Mouse (Mus musculus): ENCODE measurements around the gene Fau. TPM values are rescaled to one million over a fixed set of nuclear protein-coding genes. Genes with fewer than 3 reads are reported as not detected.

The Fau gene
- 2,245 and 2,287 TPM in 2 replicates for polyA plus RNA-seq (2012; rRNA removed)

GRCm38 (mm10) chr19:6057313-6058096 is at the start of gene Fau, which contains the start of gene Mrpl49:
Gene Fau (plus strand): TSS chr19:6057844.
Gene Mrpl49 (minus strand): TSS chr19:6057785.

GRCm38 (mm10) chr19:6015511-6016315 is 41.9 kb upstream of the Fau start, which contains the start of gene Capn1:
Gene Capn1 (minus strand): TSS chr19:6015897.

GRCm38 (mm10) chr19:6046294-6047153 is 11.1 kb upstream of the Fau start, which contains the start of gene Syvn1:
Gene Syvn1 (plus strand): TSS chr19:6046576.

GRCm38 (mm10) chr19:6061021-6061533 is 3.4 kb downstream of the Fau start, which contains the start of gene Znhit2:
Gene Znhit2 (plus strand): TSS chr19:6061192.

GRCm38 (mm10) chr19:6067724-6068415 is 10.2 kb downstream of the Fau start, which contains the start of gene Tm7sf2:
Gene Tm7sf2 (minus strand): TSS chr19:6068373.

GRCm38 (mm10) chr19:6076564-6077393 is 19.1 kb downstream of the Fau start, which contains the start of gene Vps51:
Gene Vps51 (minus strand): TSS chr19:6077231.

GRCm38 (mm10) chr19:6079983-6080480 is 22.4 kb downstream of the Fau start, which contains the start of gene Tmem262:
Gene Tmem262 (plus strand): TSS chr19:6080033.

GRCm38 (mm10) chr19:6082156-6082555 is 24.5 kb downstream of the Fau start, which contains the start of gene Gm28374:
Gene Gm28374 (minus strand): TSS chr19:6082256.

GRCm38 (mm10) chr19:6084478-6085248 is 27.0 kb downstream of the Fau start, which contains the start of the genes Zfpl1 and Cdca5:
Gene Zfpl1 (minus strand): TSS chr19:6084956.
Gene Cdca5 (plus strand): TSS chr19:6084983.

GRCm38 (mm10) chr19:6094119-6094518 is 36.5 kb downstream of the Fau start, which contains the start of gene AC131692.1:
Gene AC131692.1 (plus strand): TSS chr19:6094419.

GRCm38 (mm10) chr19:6105586-6105985 is 47.9 kb downstream of the Fau start, which contains the start of gene Naaladl1:
Gene Naaladl1 (plus strand): TSS chr19:6105782.

Other genes starting within 250 kb of the Fau start
- gene Frmd8, start 182.6 kb upstream of the Fau start, polyA plus RNA-seq (2012; rRNA removed): 29.7 and 32.5 TPM in 2 replicates
- gene Slc25a45, start 180.0 kb upstream of the Fau start, polyA plus RNA-seq (2012; rRNA removed): 7.3 and 9.9 TPM in 2 replicates
- 0.57 and 0.62 TPM in 2 replicates for gene Tigd3, start 163.7 kb upstream of the Fau start, polyA plus RNA-seq (2012; rRNA removed)
- gene Dpf2, start 144.8 kb upstream of the Fau start, polyA plus RNA-seq (2012; rRNA removed): 53.4 and 61.3 TPM in 2 replicates
- gene Cdc42ep2, start 133.0 kb upstream of the Fau start, polyA plus RNA-seq (2012; rRNA removed): 7.0 and 7.3 TPM in 2 replicates
- gene Pola2, start 93.6 kb upstream of the Fau start, polyA plus RNA-seq (2012; rRNA removed): 22.8 and 27.7 TPM in 2 replicates
- gene Slc22a20, start 71.7 kb upstream of the Fau start, polyA plus RNA-seq (2012; rRNA removed): 0.06 TPM in 1 of 2 replicates, not detected in the other
- 69.9 and 86.7 TPM in 2 replicates for gene Capn1, start 41.9 kb upstream of the Fau start, polyA plus RNA-seq (2012; rRNA removed)
- gene Syvn1, start 11.3 kb upstream of the Fau start, polyA plus RNA-seq (2012; rRNA removed): 56.5 and 68.0 TPM in 2 replicates
- 11.1 and 13.7 TPM in 2 replicates for gene Mrpl49, start 59 bp upstream of the Fau start, polyA plus RNA-seq (2012; rRNA removed)
- gene Znhit2, start 3.3 kb downstream of the Fau start, polyA plus RNA-seq (2012; rRNA removed): 81.0 and 86.7 TPM in 2 replicates
- 68.6 and 88.1 TPM in 2 replicates for gene Tm7sf2, start 10.5 kb downstream of the Fau start, polyA plus RNA-seq (2012; rRNA removed)
- 86.3 and 87.2 TPM in 2 replicates for gene Vps51, start 19.4 kb downstream of the Fau start, polyA plus RNA-seq (2012; rRNA removed)
- 1.3 TPM in 1 of 2 replicates, not detected in the other for gene Tmem262, start 22.2 kb downstream of the Fau start, polyA plus RNA-seq (2012; rRNA removed)
- 0.34 and 0.72 TPM in 2 replicates for gene Gm28374, start 24.4 kb downstream of the Fau start, polyA plus RNA-seq (2012; rRNA removed)
- gene Zfpl1, start 27.1 kb downstream of the Fau start, polyA plus RNA-seq (2012; rRNA removed): 96.4 and 116 TPM in 2 replicates
- 3.2 and 4.1 TPM in 2 replicates for gene Cdca5, start 27.1 kb downstream of the Fau start, polyA plus RNA-seq (2012; rRNA removed)
- gene AC131692.1, start 36.6 kb downstream of the Fau start, polyA plus RNA-seq (2012; rRNA removed): not detected in 2 replicates
- 17.8 and 47.8 TPM in 2 replicates for gene Naaladl1, start 47.9 kb downstream of the Fau start, polyA plus RNA-seq (2012; rRNA removed)
- gene Sac3d1, start 60.8 kb downstream of the Fau start, polyA plus RNA-seq (2012; rRNA removed): 60.1 and 60.7 TPM in 2 replicates
- gene Snx15, start 70.5 kb downstream of the Fau start, polyA plus RNA-seq (2012; rRNA removed): 59.0 and 65.6 TPM in 2 replicates
- gene Batf2, start 83.1 kb downstream of the Fau start, polyA plus RNA-seq (2012; rRNA removed): 60.8 and 73.8 TPM in 2 replicates
- gene Arl2, start 83.7 kb downstream of the Fau start, polyA plus RNA-seq (2012; rRNA removed): 95.4 and 114 TPM in 2 replicates
- gene Majin, start 126.5 kb downstream of the Fau start, polyA plus RNA-seq (2012; rRNA removed): 0.12 and 0.91 TPM in 2 replicates
- gene Gpha2, start 168.5 kb downstream of the Fau start, polyA plus RNA-seq (2012; rRNA removed): 0.45 and 0.97 TPM in 2 replicates
- gene Ppp2r5b, start 178.0 kb downstream of the Fau start, polyA plus RNA-seq (2012; rRNA removed): 84.5 and 109 TPM in 2 replicates
- 61.7 and 63.2 TPM in 2 replicates for gene Atg2a, start 183.8 kb downstream of the Fau start, polyA plus RNA-seq (2012; rRNA removed)
- gene Ehd1, start 218.9 kb downstream of the Fau start, polyA plus RNA-seq (2012; rRNA removed): 286 and 304 TPM in 2 replicates
- gene Cdc42bpg, start 248.6 kb downstream of the Fau start, polyA plus RNA-seq (2012; rRNA removed): 69.5 and 74.2 TPM in 2 replicates